Mouse (Mus musculus): ENCODE data around the gene Usf1.

Gene Usf1

GRCm38 (mm10) chr1:171410947-171411484, at the start of gene Usf1:
Gene Usf1, plus strand, starts transcription at chr1:171411313.
- DNase-seq (ENCODE audit: low spot score in 2 of 2) = peak; percentile 92 to 94

GRCm38 (mm10) chr1:171365934-171366333, 45.2 kb upstream of the Usf1 start:
- no peak for DNase-seq (ENCODE audit: low spot score in 2 of 2)

DNA sequence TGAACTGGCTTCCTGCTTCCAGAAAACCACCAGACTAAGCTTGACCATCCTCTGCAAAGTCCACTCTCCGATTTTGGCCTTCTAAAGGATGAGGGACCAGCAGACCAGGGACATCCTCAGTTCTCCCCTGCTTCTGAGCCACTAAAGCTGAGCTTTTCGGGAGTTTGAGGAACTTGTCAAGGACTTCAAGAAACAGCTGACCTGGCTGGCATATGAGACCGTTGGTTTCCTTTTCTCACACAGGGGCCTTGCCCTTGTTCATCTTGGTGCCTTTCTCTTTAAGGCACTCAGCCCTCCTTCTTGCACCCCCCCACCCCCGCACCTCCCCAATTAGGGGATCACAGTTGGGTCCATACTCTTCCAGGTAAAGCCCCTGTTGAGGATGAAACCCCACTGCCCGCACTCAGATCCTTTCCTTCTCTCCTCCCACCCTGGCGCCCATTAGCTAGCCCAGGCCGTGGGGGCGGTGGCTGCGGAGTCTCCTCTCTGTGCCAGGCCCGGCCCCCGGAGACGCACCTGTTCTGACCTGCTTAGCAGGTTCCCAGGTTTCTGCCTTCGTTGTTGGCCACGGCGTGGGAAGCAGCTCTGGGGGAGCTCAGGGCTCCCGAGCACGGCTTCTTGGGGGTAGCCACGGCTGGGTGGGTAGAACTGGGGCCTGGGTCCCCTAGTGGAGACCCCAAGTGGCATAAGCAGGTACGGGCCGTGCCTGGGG, 41.1 kb upstream of the Usf1 start, which contains the start of gene Nectin4:
Nectin4 (plus strand) TSS at position 255 of the 712 bp plus-strand sequence.
- no peak for DNase-seq (ENCODE audit: low spot score in 2 of 2)

GRCm38 (mm10) chr1:171372880-171373279, 38.2 kb upstream of the Usf1 start:
- no peak for DNase-seq (ENCODE audit: low spot score in 2 of 2)

- DNase-seq (ENCODE audit: low spot score in 2 of 2) = no peak
Observed at GRCm38 (mm10) chr1:171373946-171374345, 37.2 kb upstream of the Usf1 start.

- DNase-seq (ENCODE audit: low spot score in 2 of 2) = no peak
Observed at GRCm38 (mm10) chr1:171375646-171376097, 35.4 kb upstream of the Usf1 start.

GRCm38 (mm10) chr1:171378298-171378697, 32.8 kb upstream of the Usf1 start:
- no peak for DNase-seq (ENCODE audit: low spot score in 2 of 2)

DNA sequence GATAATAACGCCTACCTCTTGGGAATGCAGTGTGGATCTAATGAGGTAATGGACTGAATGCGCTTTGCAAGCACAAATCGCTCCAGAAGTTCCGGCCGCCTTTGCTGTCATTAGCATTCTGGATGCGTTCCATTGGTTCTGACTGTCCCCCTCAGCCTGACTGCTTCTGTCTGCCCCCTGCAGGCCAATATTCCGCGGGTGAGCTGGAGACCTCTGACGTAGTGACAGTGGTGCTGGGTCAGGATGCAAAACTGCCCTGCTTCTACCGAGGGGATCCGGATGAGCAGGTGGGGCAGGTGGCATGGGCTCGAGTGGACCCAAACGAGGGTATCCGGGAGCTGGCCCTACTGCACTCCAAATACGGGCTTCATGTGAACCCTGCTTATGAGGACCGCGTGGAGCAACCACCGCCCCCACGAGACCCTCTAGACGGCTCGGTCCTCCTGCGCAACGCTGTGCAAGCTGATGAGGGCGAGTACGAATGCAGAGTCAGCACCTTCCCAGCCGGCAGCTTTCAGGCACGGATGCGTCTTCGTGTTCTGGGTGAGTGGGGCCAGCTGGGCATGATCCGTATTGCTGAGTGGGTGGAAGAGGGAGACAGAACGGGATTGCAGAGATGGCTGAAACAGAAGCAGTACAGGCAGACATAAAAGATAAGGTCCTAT, 31.0 kb upstream of the Usf1 start:
- peak; percentile 46 to 60 for DNase-seq (ENCODE audit: low spot score in 2 of 2)

GRCm38 (mm10) chr1:171382096-171382620, 29.0 kb upstream of the Usf1 start:
- DNase-seq (ENCODE audit: low spot score in 2 of 2) = no peak

- DNase-seq (ENCODE audit: low spot score in 2 of 2) = no peak
Observed at GRCm38 (mm10) chr1:171384361-171384760, 26.8 kb upstream of the Usf1 start.

DNA sequence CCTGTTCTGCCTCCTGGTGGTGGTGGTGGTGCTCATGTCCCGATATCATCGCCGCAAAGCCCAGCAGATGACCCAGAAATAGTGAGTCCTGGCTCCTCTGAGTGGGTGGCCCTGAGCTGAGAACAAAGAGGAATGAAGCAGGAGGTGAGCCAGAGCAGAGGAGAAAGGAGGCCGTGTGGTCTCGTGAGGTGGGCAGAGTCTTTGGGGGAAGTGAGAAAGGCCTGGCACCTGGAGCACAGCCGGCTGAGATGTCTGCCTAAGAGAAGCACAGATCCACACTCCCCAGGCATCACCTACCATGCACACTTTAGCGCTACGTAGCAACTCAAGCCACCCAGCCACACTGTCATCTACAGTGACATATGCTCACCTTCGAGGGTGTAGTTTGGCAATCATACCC, 25.9 kb upstream of the Usf1 start:
- DNase-seq (ENCODE audit: low spot score in 2 of 2) = no peak

DNA sequence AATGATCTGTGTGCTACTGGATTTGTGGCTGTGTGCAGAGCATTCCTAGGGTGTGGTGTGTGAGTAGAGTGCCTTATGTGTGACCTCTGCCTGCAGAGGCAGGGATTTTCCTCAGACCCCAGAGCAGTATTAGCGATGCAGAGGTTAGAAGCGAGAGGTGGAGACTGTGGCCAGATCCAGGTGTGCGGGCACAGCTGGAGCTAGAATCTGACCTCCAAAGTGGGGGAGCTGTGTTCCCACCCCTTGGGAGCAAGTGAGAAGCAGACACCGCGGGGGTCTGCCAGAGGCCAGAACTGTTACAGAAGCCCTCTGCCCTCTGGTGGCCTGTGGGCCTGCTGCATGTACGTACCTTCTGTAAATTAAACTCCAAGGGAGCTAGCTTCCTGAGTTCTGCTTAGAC, 24.0 kb upstream of the Usf1 start:
- DNase-seq (ENCODE audit: low spot score in 2 of 2) = no peak

- no peak for DNase-seq (ENCODE audit: low spot score in 2 of 2)
Observed at GRCm38 (mm10) chr1:171388376-171389102, 22.6 kb upstream of the Usf1 start, which contains the start of gene Arhgap30. Gene Arhgap30, plus strand, starts transcription at chr1:171388954.

DNA sequence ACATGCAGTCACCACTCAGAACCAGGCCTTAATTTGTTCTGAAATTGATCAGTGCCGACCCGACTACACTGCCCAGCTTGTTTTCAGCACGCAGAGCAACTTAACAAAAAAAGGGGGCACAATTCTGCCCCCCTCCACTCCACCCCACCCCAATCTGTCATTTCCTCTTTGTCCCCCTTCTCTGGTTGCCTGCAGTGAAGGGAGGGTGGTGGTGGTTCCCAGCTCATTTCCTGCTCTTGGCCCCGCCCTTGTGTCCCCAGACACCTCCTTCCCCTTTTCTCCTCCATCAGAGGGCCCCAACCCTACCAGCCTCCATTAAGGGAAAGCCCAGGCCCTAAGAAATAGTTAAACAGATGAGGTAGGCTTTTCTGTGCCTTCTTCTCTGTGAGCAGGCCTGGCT, 21.0 kb upstream of the Usf1 start:
- DNase-seq (ENCODE audit: low spot score in 2 of 2) = no peak

DNA sequence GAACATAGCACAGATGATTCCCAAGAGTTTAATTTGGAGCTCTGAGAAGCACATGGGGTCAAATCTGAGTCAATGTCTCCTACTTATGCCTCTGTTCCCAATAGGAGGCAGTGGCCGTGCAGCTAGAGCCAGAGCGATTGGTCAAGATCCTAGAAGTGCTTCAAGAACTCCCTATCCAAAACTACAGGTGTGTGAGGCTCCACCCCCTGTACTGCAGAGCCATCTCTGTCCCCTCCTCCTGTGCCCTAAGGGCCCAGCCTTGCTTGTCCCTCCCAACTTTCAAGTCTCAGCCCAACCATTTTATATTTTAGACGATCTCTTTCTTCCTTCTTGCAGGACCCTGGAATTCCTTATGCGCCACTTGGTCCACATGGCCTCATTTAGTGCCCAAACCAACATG, 9.3 kb upstream of the Usf1 start:
- no peak for DNase-seq (ENCODE audit: low spot score in 2 of 2)

GRCm38 (mm10) chr1:171402991-171403390, 8.1 kb upstream of the Usf1 start:
- no peak for DNase-seq (ENCODE audit: low spot score in 2 of 2)

DNA sequence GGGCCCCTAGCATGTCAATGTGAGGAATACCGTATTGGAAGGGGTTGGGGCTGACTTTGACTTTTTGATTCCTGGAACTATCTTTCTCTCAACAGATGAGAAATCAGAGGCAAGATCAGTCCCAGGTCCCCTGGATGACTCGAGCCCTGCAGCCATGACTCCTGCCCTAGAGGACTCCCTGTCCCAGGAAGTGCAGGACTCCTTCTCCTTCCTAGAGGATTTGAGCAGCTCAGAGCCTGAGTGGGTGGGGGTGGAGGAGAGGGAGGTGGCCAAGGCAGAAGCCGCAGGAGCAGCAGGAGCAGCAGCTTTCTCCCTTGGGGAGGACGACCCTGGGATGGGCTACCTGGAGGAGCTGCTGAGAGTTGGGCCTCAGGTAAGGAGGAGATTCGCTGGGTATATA, 3.9 kb upstream of the Usf1 start:
- DNase-seq (ENCODE audit: low spot score in 2 of 2) = no peak

- DNase-seq (ENCODE audit: low spot score in 2 of 2) = no peak
Observed at GRCm38 (mm10) chr1:171410231-171410630, 882 bp upstream of the Usf1 start.

DNA sequence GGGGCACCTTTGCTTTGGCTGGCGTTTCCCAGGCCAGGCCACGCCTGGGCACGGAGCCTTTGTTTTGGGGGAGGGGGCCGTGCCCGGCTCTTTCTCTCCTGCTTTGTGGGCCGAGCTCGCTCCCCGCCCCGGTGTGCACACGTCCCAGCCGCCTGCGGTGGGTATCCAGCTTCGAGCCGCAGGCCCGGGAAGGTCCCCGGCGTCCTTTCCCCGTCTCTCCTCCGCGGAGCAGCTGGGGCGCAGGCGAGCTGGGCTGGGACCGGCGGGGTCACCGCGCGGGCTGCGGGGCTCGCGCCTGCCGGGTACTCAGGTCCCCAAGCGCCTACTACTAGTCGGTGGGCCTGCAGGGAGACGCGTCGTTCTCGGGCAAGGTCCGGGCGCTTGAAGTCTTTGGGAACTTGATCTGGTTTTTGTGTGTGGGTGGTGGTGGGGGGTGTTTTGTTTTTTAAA, 404 bp downstream of the Usf1 start:
- DNase-seq (ENCODE audit: low spot score in 2 of 2) = no peak

GRCm38 (mm10) chr1:171412001-171412441, 908 bp downstream of the Usf1 start:
- peak in 1 of 2 experiments; percentile 18 for DNase-seq (ENCODE audit: low spot score in 2 of 2)

DNA sequence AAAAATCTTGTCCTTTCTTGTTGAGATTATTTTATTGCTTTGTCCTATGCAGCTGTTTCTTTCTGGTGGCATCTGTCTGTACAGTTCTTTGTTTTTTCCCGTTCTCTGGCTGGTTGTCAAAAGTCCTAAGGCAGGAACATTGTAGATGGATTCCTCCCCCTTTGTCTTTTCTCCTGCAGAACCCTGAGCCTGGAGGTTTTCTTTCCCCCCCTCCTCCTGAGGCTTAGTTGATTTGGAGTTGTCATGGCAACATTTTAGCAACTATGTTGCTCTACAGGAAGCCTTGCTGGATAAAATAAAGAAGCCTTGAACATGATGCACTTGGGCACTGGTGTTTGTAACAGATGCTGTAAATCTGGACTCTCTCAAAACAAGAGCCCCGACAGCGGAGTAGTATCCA, 1.3 kb downstream of the Usf1 start:
- peak; percentile 10 to 25 for DNase-seq (ENCODE audit: low spot score in 2 of 2)

- DNase-seq (ENCODE audit: low spot score in 2 of 2) = no peak
Observed at GRCm38 (mm10) chr1:171413608-171414007, 2.5 kb downstream of the Usf1 start.

Measured in right cerebral cortex, postnatal 36 days (tissue).